Mouse (Mus musculus) lung, postnatal 14 days (tissue): ENCODE data around the gene Ifi47.

ENCODE experiments used
- DNase-seq: peaks from one replicate; pipeline ENCODE4 v3.0.0; 2021

The Ifi47 gene

DNA sequence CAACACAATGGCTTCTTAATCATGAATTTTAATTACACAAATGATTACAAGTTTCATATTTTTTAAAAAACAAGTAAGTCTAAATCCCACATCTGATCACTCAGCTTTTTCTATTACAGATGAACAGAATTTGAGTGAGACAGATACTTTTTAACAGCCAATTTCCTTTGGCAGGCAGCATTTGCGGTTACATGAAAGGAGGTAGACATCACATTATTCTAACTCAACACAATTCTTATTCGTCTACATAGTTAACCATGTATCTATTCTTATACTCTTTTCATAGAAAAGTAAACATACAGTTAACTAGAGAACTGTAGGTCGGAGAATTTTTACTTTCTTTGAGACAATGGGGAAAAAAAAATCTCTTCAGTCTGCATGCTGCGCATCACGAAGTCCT lies 14.2 kb downstream of the Ifi47 start:
- DNase-seq: no peak

- DNase-seq: no peak
These were observed 14.8 kb downstream of the Ifi47 start for GRCm38 (mm10) chr11:49091171-49091570.

- no peak for DNase-seq
These were observed 15.7 kb downstream of the Ifi47 start for GRCm38 (mm10) chr11:49092053-49092586.

DNA sequence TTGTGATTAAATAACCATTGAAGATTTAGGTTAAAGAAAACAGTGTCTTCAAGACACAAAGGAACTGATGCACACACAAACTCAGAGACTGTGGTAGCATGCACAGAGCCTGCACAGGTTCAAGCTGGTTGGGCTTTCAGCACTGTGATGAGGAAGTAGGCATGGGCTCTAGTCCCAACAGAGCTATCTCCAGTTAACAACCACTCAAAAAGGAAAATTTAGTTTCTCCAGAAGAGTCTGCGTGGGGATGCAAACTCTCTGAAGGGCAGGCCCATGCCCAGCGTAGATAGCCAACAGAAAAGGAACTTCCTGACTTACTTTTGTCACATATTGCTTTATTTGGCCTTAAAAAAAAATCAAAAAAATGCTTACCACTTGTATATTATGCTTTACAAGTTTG lies 16.4 kb downstream of the Ifi47 start:
- no peak for DNase-seq

GRCm38 (mm10) chr11:49093861-49094660 lies 17.7 kb downstream of the Ifi47 start:
- DNase-seq: no peak

DNA sequence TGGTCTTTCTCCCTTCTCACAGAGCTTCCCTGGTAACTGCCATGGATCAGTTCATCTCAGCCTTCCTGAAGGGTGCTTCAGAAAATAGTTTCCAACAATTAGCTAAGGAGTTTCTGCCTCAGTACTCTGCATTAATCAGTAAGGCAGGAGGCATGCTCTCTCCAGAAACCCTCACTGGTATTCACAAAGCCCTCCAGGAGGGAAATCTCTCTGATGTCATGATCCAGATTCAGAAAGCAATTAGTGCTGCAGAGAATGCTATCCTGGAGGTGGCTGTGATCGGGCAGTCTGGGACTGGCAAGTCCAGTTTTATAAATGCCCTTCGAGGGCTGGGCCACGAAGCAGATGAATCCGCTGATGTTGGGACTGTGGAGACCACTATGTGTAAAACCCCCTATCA lies 19.0 kb downstream of the Ifi47 start:
- no peak for DNase-seq

- DNase-seq: no peak
These were observed 24.0 kb downstream of the Ifi47 start for GRCm38 (mm10) chr11:49100409-49100808.

DNA sequence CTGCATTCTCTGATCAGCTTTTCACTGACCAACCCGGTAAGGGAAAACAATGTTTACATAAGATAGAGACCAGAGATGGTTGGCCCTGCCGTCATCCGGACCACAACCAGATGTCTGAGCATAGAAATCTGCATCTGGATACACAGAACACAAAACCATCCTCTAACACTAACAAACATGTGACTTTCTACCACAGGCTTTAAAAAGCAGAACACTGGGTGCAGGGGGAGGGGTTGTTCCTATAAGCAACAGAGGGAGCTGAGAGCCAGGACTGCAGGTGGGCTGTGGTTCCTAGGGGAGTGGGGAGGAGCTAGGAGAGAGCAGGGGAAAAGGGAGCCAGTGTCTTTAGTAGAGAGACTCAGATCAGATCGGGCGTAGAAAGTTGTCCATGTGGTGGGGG lies 25.1 kb downstream of the Ifi47 start:
- no peak for DNase-seq

GRCm38 (mm10) chr11:49103047-49103693 lies 26.8 kb downstream of the Ifi47 start:
- peak; percentile 96 for DNase-seq

- no peak for DNase-seq
These were observed 29.4 kb downstream of the Ifi47 start for GRCm38 (mm10) chr11:49105752-49106151.

DNA sequence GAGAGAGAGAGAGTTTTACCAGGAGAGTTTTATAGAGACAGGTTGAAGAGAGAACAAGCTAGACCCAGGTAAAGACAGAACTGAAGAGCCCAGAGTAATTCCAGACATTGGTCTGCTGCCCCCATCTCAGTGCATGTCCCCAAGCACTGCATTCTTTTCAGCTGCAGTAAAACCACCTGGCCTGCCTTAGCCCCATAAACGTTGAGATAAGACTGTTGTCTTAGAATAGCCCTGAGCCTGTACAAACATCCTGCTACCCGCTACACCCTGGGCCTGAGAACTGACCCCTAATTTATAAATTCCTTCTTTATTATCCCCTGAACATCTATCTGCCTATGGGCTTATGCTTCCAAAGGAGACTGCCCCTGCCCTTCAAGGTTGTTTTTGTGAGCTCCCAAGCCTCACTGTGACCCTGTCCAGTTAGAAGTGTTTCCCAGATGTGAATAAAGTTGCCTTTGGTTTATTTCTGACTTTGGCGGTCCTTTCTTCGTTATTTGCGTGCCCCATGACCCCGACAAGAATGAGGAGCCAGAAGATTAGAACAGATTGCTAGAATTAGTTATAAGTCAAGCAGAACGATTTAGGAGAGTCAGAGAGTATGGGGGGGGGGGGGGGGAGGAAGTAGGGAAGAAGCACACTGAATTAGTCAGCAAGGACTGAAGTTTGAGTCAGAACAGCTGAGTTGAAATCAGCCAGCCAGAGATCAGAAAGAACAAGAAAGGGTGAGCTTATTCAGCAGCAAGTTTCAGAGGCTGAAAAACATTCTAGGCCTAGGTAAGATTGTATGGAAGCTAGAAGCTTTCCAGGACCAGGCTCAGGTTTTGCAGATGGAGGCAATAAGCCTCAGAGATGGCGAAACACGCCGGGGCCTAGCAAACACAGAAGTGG lies 31.5 kb downstream of the Ifi47 start:
- DNase-seq: no peak

DNA sequence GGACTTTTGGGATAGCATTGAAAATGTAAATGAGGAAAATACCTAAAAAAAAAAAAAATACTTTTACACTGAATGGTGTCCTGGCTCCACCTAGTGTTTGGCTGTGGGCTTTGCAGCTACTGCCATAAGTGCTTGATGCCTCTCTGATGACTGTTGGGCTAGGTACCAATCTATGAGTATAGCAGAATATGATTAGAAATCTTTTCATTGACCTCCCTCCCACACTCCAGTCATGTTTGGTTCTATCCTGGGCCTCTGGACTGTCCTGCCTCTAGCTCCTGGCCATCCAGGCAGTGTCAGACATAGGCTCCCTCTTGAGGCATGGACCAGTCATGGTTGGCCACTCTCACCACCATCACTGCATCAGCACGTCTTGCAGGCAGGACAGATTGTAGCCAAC lies 32.4 kb downstream of the Ifi47 start:
- peak; percentile 47 for DNase-seq

GRCm38 (mm10) chr11:49111000-49111399 lies 34.6 kb downstream of the Ifi47 start:
- no peak for DNase-seq

DNA sequence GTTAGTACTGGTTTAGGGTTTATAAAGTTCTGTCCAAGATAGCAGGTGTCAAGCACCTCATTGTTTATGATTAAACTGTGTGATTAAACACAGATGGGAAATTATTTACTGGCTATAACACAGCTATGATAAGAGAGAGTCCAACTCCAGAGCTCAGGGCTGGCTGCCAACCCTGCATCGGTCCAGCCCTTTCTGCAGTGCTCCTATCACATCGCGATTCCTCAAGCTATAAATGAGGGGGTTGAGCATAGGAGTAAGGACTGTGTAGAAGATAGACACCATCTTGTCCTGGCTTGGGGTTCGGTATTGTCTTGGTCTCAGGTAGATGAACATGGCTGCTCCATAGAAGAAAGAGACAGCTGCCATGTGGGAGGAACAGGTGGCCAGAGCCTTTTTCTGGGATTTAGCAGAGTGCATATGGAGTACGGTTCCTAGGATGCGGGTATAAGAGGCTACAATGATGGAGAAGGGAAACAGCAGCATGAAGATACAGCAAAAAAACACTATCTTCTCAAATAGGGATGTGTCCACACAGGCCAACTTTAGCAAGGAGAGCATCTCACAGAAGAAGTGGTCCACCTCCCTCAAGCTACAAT lies 36.3 kb downstream of the Ifi47 start:
- no peak for DNase-seq

- DNase-seq: no peak
These were observed 37.8 kb downstream of the Ifi47 start for GRCm38 (mm10) chr11:49114158-49114557.

GRCm38 (mm10) chr11:49114774-49115173 lies 38.4 kb downstream of the Ifi47 start, which contains the start of gene Olfr1396:
Olfr1396 (minus strand) TSS chr11:49114874.
- DNase-seq: no peak

DNA sequence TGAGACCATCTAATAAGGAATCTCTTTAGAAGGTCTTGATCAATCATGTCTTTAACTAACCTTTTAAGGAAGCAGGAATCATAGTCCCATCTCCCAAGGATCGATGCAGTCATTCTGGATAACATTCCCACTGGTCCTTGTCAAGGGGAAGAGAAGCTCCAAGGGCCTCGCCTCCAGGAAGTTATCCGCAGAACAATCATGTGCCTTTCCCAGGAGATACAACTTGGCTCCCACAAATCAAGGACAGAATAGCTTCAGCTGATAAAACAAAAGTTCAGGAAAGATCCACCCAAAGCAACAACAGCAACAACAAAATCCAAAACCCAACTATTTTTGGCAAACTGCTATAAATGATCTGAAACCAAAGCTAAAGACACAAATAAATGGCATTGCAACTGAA lies 43.2 kb downstream of the Ifi47 start:
- DNase-seq: no peak

DNA sequence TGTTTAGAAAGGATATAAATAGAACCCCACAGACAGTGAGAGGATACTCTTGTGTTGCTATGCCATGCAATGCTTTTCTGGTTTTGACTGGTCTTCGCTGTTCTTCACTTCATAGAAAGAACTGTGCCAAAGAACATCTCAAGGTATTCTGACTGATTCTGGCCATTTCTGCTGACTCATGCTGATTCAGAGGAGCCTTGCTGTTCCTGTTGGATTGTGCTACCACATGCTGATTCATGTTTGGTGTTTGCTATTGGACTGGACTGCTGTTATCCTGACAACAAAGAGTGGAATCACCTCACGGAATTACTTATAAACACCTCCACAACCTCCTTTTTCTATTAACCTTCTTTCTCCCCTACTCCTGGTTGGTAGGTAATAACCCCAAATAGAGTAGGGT lies 47.8 kb downstream of the Ifi47 start:
- no peak for DNase-seq

DNA sequence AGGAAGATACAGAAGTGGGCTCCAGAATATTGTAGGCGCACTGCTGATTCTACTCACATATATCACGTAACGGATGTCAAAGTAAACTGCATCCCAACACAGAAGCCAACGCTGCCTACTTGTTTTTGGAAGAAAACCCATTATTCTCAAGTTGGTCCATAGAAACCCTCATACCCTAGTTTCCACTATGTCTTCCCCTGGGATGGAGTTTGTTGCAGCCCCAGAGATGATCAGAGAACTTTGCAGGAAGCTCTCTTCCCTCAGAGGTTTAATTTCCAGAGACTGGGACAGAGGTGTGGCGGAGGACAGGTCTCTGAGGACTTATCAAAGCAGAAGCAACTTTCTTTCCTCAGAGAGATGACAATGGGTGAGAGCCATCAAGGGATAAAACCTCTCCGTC lies 65.6 kb downstream of the Ifi47 start, which contains the start of gene Olfr1395:
Olfr1395 (plus strand) TSS at position 301 of the 400 bp plus-strand sequence.
- DNase-seq: no peak
